Mouse (Mus musculus) lung, adult 2 months (tissue): ENCODE results near the gene Kmt2a.

Experiments
- CTCF ChIP-seq: fragments of 200-500 bp; IDR thresholded peaks from 2 replicates; pipeline ENCODE4 v1.5.1; 2011; ENCODE audit warnings: mild to moderate bottlenecking, low read length, control low read depth; ENCODE audit not compliant: insufficient read depth
- POLR2A ChIP-seq: fragments of 200-500 bp; IDR thresholded peaks from 2 replicates; pipeline ENCODE4 v1.6.1; 2011; ENCODE audit warnings: low read depth, mild to moderate bottlenecking, control low read depth, low read length, borderline replicate concordance; ENCODE audit errors: extremely low read depth

- TF ChIP-seq POLR2A (no peak), CTCF (no peak)
Measured at GRCm38 (mm10) chr9:44877686-44878085, 3.4 kb downstream of the Kmt2a start.
